Mouse (Mus musculus) embryonic facial prominence, embryonic 11.5 days (tissue): ENCODE measurements at regions not wholly inside any gene's neighbourhood (a gene's known extent, or its start where the extent isn't known, plus 50 kb on each side); places are given as distances from the start of the nearest gene placed in this dataset.
"Not testable (repeated sequence)": the region's sequence is repeated elsewhere in the genome, so short reads cannot be mapped to it uniquely, and the experiment has no call there.

Experiments
- ATAC-seq: fragments of 200-750 bp; cut with Nextera tagmentation; replicated peaks from 2 replicates; pipeline ENCODE4 v1.8.0; 2017; ENCODE audit warnings: low read depth; ENCODE audit not compliant: insufficient number of reproducible peaks, low FRiP score, low TSS enrichment
- DNase-seq: peaks from one replicate; pipeline ENCODE4 v3.0.0-alpha.2; 2015; ENCODE audit warnings: low spot score
- H3K27ac ChIP-seq: fragments of 300-500 bp; sonication (generic); replicated peaks from 2 replicates; pipeline ENCODE4 v1.5.1; 2014; ENCODE audit warnings: mild to moderate bottlenecking, low read depth, low read length, control low read depth
- H3K27me3 ChIP-seq: fragments of 300-500 bp; sonication (generic); 2 replicates; pipeline ENCODE4 v1.6.1; 2014; ENCODE audit warnings: mild to moderate bottlenecking, low read length, moderate library complexity, mixed read lengths; ENCODE audit not compliant: control insufficient read depth, insufficient read depth
- H3K36me3 ChIP-seq: fragments of 300-500 bp; sonication (generic); replicated peaks from 2 replicates; pipeline ENCODE4 v1.6.1; 2014; ENCODE audit warnings: low read depth, mild to moderate bottlenecking, low read length, moderate library complexity, mixed read lengths; ENCODE audit not compliant: control insufficient read depth, insufficient read depth
- H3K4me1 ChIP-seq: fragments of 300-500 bp; sonication (generic); 2 replicates; pipeline ENCODE4 v1.6.1; 2014; ENCODE audit warnings: low read length, mixed read lengths; ENCODE audit not compliant: control insufficient read depth, insufficient read depth
- H3K4me2 ChIP-seq: fragments of 300-500 bp; sonication (generic); 2 replicates; pipeline ENCODE4 v1.6.1; 2014; ENCODE audit warnings: low read depth, mild to moderate bottlenecking, control low read depth, low read length, moderate library complexity
- H3K4me3 ChIP-seq: fragments of 300-500 bp; sonication (generic); 2 replicates; pipeline ENCODE4 v1.5.1; 2014; ENCODE audit warnings: low read depth, low read length, control low read depth
- H3K9ac ChIP-seq: fragments of 300-500 bp; sonication (generic); replicated peaks from 2 replicates; pipeline ENCODE4 v1.6.1; 2014; ENCODE audit warnings: mild to moderate bottlenecking, control low read depth, low read length
- H3K9me3 ChIP-seq: fragments of 300-500 bp; sonication (generic); replicated peaks from 2 replicates; pipeline ENCODE4 v1.6.1; 2016; ENCODE audit warnings: mild to moderate bottlenecking, low read length, inconsistent platforms, mixed read lengths; ENCODE audit not compliant: control insufficient read depth
- WGBS: fragments of 180-500 bp; shearing (Covaris S2); extraction: QIAGEN DNeasy Blood & Tissue Kit; methylation state at CpG from one replicate; pipeline ENCODE4 v1.1.7; 2014; 5-methylcytosine and 5-hydroxymethylcytosine counted together

- no peaks in the 10 kb centered on the region for H3K36me3 ChIP-seq
- H3K27me3 ChIP-seq = no peaks in the 10 kb centered on the region
- no peaks in the 10 kb centered on the region for H3K9me3 ChIP-seq
- no peak overlapping the region for H3K9ac ChIP-seq
- 18% methylated on average over 4 of the region's 4 CpGs for WGBS
- no peak overlapping the region for H3K4me3 ChIP-seq
- no peaks in the 10 kb centered on the region; the same call in 1 of the 2 replicates for H3K4me1 ChIP-seq
- H3K27ac ChIP-seq = no peak overlapping the region
- DNase-seq (no peak), ATAC-seq (no peak)
- no peak overlapping the region for H3K4me2 ChIP-seq
These were observed 168.4 kb downstream of the Brms1l start for GRCm38 (mm10) chr12:56004479-56004878.

- no peaks in the 10 kb centered on the region for H3K27me3 ChIP-seq
- H3K9me3 ChIP-seq = no peaks in the 10 kb centered on the region
- H3K9ac ChIP-seq = no peak overlapping the region
- no peak overlapping the region for H3K4me2 ChIP-seq
- H3K27ac ChIP-seq = no peak overlapping the region
- H3K4me1 ChIP-seq = no peaks in the 10 kb centered on the region; the same call in 1 of the 2 replicates
- DNase-seq = no peak
- no peaks in the 10 kb centered on the region for H3K36me3 ChIP-seq
- WGBS = 83% methylated on average over 8 of the region's 8 CpGs
- H3K4me3 ChIP-seq = no peak overlapping the region
- ATAC-seq = no peak
These were observed 167.4 kb downstream of the Brms1l start for GRCm38 (mm10) chr12:56003561-56003960.

GRCm38 (mm10) chr12:55996585-55997377, 160.7 kb downstream of the Brms1l start:
- Histone ChIP-seq H3K9me3 (no peaks in the 10 kb centered on the region), H3K4me1 (no peaks in the 10 kb centered on the region), H3K36me3 (no peaks in the 10 kb centered on the region), H3K27ac (no peak overlapping the region), H3K9ac (no peak overlapping the region), H3K27me3 (no peaks in the 10 kb centered on the region), H3K4me2 (no peak overlapping the region), H3K4me3 (no peak overlapping the region)
- 78% methylated on average over 3 of the region's 3 CpGs for WGBS
- DNase-seq = no peak
- no peak for ATAC-seq

DNA sequence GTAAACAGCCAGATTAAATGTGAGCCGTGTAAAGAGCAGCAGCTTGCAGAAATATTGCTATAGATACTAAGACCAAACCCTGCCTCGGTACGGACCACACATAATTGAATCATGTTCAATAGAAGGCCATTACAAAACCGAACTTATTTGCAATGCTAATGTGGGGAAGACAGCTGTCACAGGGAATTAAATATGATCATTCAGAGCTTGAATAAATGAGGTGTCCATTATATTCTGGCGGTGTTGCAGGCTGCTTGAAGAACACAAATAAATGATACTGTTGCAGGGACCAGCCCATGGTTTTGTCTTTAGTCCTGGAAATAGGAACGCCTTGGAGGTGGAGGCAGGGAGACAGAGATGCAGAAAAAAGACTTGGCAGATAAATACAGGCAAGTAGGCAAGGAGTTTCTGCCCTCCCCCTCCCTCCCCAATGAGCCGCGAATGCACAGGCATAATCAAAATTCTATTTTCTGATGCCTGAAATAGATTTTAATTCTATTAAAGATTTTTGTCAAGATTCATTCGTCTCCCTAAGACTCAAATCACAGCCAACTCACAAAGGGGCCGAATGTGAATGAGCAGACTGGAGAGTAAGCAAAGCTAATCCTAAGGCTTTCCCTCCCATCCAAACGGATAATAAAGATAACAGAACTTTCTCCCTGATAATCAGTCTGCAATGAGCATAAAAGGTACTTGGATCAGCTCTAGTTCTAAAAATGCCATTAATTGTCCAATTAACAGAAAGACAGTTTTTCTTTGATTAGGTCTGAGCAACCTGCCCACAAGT, 147.6 kb downstream of the Brms1l start:
- no peaks in the 10 kb centered on the region for H3K9me3 ChIP-seq
- no peak overlapping the region for H3K4me2 ChIP-seq
- H3K36me3 ChIP-seq = no peaks in the 10 kb centered on the region
- H3K9ac ChIP-seq = no peak overlapping the region
- H3K4me1 ChIP-seq = no peaks in the 10 kb centered on the region
- H3K27ac ChIP-seq = no peak overlapping the region
- ATAC-seq = no peak; the same call in 1 of the 2 replicates
- no peaks in the 10 kb centered on the region for H3K27me3 ChIP-seq
- H3K4me3 ChIP-seq = no peak overlapping the region
- WGBS = 71% methylated on average over 11 of the region's 11 CpGs
- no peak for DNase-seq

DNA sequence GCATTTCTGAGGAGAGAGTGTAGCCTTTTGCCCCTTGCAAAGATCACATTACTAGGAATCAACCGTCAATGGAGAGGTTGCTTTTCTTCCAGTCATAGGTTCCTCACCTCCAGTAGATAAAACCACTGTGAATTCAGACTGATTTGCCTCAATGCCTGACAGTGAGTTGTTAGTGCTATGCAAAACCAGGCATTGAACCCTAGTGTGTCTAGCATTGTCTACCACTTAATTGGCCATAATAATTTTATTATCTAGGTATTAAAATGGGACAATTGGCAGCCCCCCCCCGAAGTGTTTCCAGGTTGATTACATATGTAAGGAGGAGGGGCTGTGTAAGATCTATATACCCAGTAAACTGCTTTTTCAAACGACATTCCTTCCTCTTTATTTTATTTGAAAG, 147.0 kb downstream of the Brms1l start:
- Histone ChIP-seq H3K27me3 (no peaks in the 10 kb centered on the region), H3K4me3 (no peak overlapping the region), H3K9me3 (no peaks in the 10 kb centered on the region), H3K27ac (no peak overlapping the region), H3K36me3 (no peaks in the 10 kb centered on the region), H3K4me2 (no peak overlapping the region), H3K4me1 (no peaks in the 10 kb centered on the region), H3K9ac (no peak overlapping the region)
- no peak for ATAC-seq
- 70% methylated on average over 3 of the region's 3 CpGs for WGBS
- DNase-seq = no peak

- Histone ChIP-seq H3K4me1 (no peaks in the 10 kb centered on the region), H3K36me3 (no peaks in the 10 kb centered on the region), H3K4me3 (no peak overlapping the region), H3K9me3 (no peaks in the 10 kb centered on the region), H3K4me2 (no peak overlapping the region), H3K27ac (no peak overlapping the region), H3K9ac (no peak overlapping the region), H3K27me3 (no peaks in the 10 kb centered on the region)
- ATAC-seq (no peak), DNase-seq (no peak)
- WGBS = 83% methylated on average over 3 of the region's 3 CpGs
These were observed 138.1 kb downstream of the Brms1l start for GRCm38 (mm10) chr12:55974262-55974661.

- 88% methylated on average over 3 of the region's 3 CpGs for WGBS
- not testable (repeated sequence) for H3K4me3 ChIP-seq, H3K9me3 ChIP-seq, H3K27me3 ChIP-seq, ATAC-seq, DNase-seq, H3K36me3 ChIP-seq, H3K4me1 ChIP-seq, H3K27ac ChIP-seq, H3K4me2 ChIP-seq, H3K9ac ChIP-seq
These were observed 123.2 kb downstream of the Brms1l start for GRCm38 (mm10) chr12:55959319-55959718.

GRCm38 (mm10) chr12:55940566-55940965, 104.4 kb downstream of the Brms1l start:
- no peaks in the 10 kb centered on the region for H3K27me3 ChIP-seq
- no peaks in the 10 kb centered on the region for H3K36me3 ChIP-seq
- H3K4me2 ChIP-seq = no peak overlapping the region
- no peak overlapping the region for H3K27ac ChIP-seq
- H3K4me1 ChIP-seq = no peaks in the 10 kb centered on the region
- WGBS = 91% methylated on average over 6 of the region's 6 CpGs
- ATAC-seq (no peak), DNase-seq (no peak)
- no peak overlapping the region for H3K4me3 ChIP-seq
- H3K9me3 ChIP-seq = no peaks in the 10 kb centered on the region
- no peak overlapping the region for H3K9ac ChIP-seq
